Mouse (Mus musculus) C2C12 (cell line): ENCODE measurements at regions not wholly inside any gene's neighbourhood (a gene's known extent, or its start where the extent isn't known, plus 50 kb on each side); places are given as distances from the start of the nearest gene placed in this dataset.

Experiments
- H3K27me3 ChIP-seq: one replicate; pipeline ENCODE4 v1.6.1; 2011; ENCODE audit not compliant: control insufficient read depth, insufficient read depth, insufficient read length
- H3K36me3 ChIP-seq: one replicate; pipeline ENCODE4 v1.6.1; 2011; ENCODE audit not compliant: control insufficient read depth, insufficient read depth
- H3K4me3 ChIP-seq: one replicate; pipeline ENCODE4 v1.5.1; 2011; ENCODE audit warnings: mild to moderate bottlenecking, control low read depth; ENCODE audit not compliant: poor library complexity, insufficient read depth, severe bottlenecking
- H3K79me2 ChIP-seq: one replicate; pipeline ENCODE4 v1.6.1; 2011; ENCODE audit not compliant: control insufficient read depth, insufficient read depth
- H3K79me3 ChIP-seq: one replicate; pipeline ENCODE4 v1.6.1; 2011; ENCODE audit warnings: low read depth, control low read depth
- H3ac ChIP-seq: one replicate; pipeline ENCODE3; 2011; ENCODE audit warnings: low read depth; ENCODE audit not compliant: control insufficient read depth, insufficient read length
- CEBPB ChIP-seq: IDR thresholded peaks from one replicate; pipeline ENCODE4 v1.6.1; 2011; ENCODE audit warnings: low read depth, mild to moderate bottlenecking, control low read depth, moderate library complexity
- CTCF ChIP-seq: IDR thresholded peaks from one replicate; pipeline ENCODE4 v1.5.1; 2011; ENCODE audit not compliant: control insufficient read depth, insufficient read depth, insufficient read length
- FOSL1 ChIP-seq: IDR thresholded peaks from one replicate; pipeline ENCODE4 v1.8.0; 2011; ENCODE audit warnings: mild to moderate bottlenecking, low read length; ENCODE audit not compliant: poor library complexity, insufficient read depth, severe bottlenecking
- MAX ChIP-seq: IDR thresholded peaks from one replicate; pipeline ENCODE4 v1.6.1; 2011; ENCODE audit warnings: mild to moderate bottlenecking, control low read depth
- MYOD1 ChIP-seq: IDR thresholded peaks from one replicate; pipeline ENCODE4 v1.6.1; 2011; ENCODE audit warnings: low read depth; ENCODE audit not compliant: control insufficient read depth, insufficient read length
- MYOG ChIP-seq: IDR thresholded peaks from one replicate; pipeline ENCODE4 v1.6.1; 2011; ENCODE audit not compliant: control insufficient read depth, insufficient read length; ENCODE audit errors: extremely low read depth
- USF1 ChIP-seq: IDR thresholded peaks from one replicate; pipeline ENCODE4 v1.6.1; 2011; ENCODE audit warnings: low read depth, mild to moderate bottlenecking, control low read depth, moderate library complexity

- Histone ChIP-seq H3K27me3 (peaks cover 42% of the 10 kb centered on the region), H3K79me2 (no peaks in the 10 kb centered on the region), H3K79me3 (no peaks in the 10 kb centered on the region), H3K4me3 (no peak overlapping the region), H3K36me3 (no peaks in the 10 kb centered on the region), H3ac (no peak overlapping the region)
- no peak for TF ChIP-seq CEBPB
- no peak for TF ChIP-seq CTCF
- no peak for TF ChIP-seq MAX
- TF ChIP-seq FOSL1: no peak
- TF ChIP-seq MYOG: no peak
- TF ChIP-seq USF1: no peak
- TF ChIP-seq MYOD1: no peak
Measured at GRCm38 (mm10) chr6:51192826-51193225, 239.6 kb upstream of the Nfe2l3 start.

- H3K4me3 ChIP-seq: no peak overlapping the region
- H3K36me3 ChIP-seq: no peaks in the 10 kb centered on the region
- H3K79me2 ChIP-seq: no peaks in the 10 kb centered on the region
- H3K79me3 ChIP-seq: no peaks in the 10 kb centered on the region
- H3ac ChIP-seq: no peak overlapping the region
- peaks cover 37% of the 10 kb centered on the region for H3K27me3 ChIP-seq
- TF ChIP-seq CEBPB: no peak
- TF ChIP-seq MAX: no peak
- TF ChIP-seq USF1: no peak
Measured at GRCm38 (mm10) chr6:51193356-51193755, 239.1 kb upstream of the Nfe2l3 start.

- Histone ChIP-seq H3ac (no peak overlapping the region), H3K79me3 (no peaks in the 10 kb centered on the region), H3K36me3 (no peaks in the 10 kb centered on the region), H3K4me3 (no peak overlapping the region), H3K27me3 (peaks cover 22% of the 10 kb centered on the region), H3K79me2 (no peaks in the 10 kb centered on the region)
- no peak for TF ChIP-seq CEBPB
- no peak for TF ChIP-seq USF1
- TF ChIP-seq CTCF: no peak
- TF ChIP-seq MAX: no peak
- TF ChIP-seq MYOD1: no peak
- TF ChIP-seq FOSL1: no peak
- TF ChIP-seq MYOG: no peak
Measured at GRCm38 (mm10) chr6:51196391-51196790, 236.1 kb upstream of the Nfe2l3 start.

GRCm38 (mm10) chr6:51197000-51197774, 235.3 kb upstream of the Nfe2l3 start:
- Histone ChIP-seq H3K79me2 (no peaks in the 10 kb centered on the region), H3K79me3 (no peaks in the 10 kb centered on the region), H3K4me3 (no peak overlapping the region), H3ac (no peak overlapping the region), H3K27me3 (peaks cover 15% of the 10 kb centered on the region), H3K36me3 (no peaks in the 10 kb centered on the region)
- no peak for TF ChIP-seq USF1
- TF ChIP-seq MAX: no peak
- no peak for TF ChIP-seq FOSL1
- TF ChIP-seq CEBPB: no peak
- no peak for TF ChIP-seq CTCF
- no peak for TF ChIP-seq MYOG
- no peak for TF ChIP-seq MYOD1

GRCm38 (mm10) chr6:51200207-51200606, 232.3 kb upstream of the Nfe2l3 start:
- H3K36me3 ChIP-seq: no peaks in the 10 kb centered on the region

GRCm38 (mm10) chr6:51200837-51201236, 231.6 kb upstream of the Nfe2l3 start:
- no peaks in the 10 kb centered on the region for H3K36me3 ChIP-seq
- TF ChIP-seq MYOD1 (no peak), MYOG (no peak), FOSL1 (no peak), MAX (no peak), USF1 (no peak), CEBPB (no peak), CTCF (no peak)
- peaks cover 23% of the 10 kb centered on the region for H3K27me3 ChIP-seq
- no peaks in the 10 kb centered on the region for H3K79me3 ChIP-seq
- no peak overlapping the region for H3ac ChIP-seq
- no peaks in the 10 kb centered on the region for H3K79me2 ChIP-seq
- no peak overlapping the region for H3K4me3 ChIP-seq

More at GRCm38 (mm10) chr6:51200207-51200606, 232.3 kb upstream of the Nfe2l3 start:
- TF ChIP-seq MYOG (no peak), FOSL1 (no peak), MYOD1 (no peak), MAX (no peak), CEBPB (no peak), USF1 (no peak), CTCF (no peak)
- no peak overlapping the region for H3K4me3 ChIP-seq
- H3ac ChIP-seq: no peak overlapping the region
- H3K79me2 ChIP-seq: no peaks in the 10 kb centered on the region
- peaks cover 20% of the 10 kb centered on the region for H3K27me3 ChIP-seq
- H3K79me3 ChIP-seq: no peaks in the 10 kb centered on the region
